Mouse (Mus musculus): ENCODE results near the gene Rhoc.

DNA sequence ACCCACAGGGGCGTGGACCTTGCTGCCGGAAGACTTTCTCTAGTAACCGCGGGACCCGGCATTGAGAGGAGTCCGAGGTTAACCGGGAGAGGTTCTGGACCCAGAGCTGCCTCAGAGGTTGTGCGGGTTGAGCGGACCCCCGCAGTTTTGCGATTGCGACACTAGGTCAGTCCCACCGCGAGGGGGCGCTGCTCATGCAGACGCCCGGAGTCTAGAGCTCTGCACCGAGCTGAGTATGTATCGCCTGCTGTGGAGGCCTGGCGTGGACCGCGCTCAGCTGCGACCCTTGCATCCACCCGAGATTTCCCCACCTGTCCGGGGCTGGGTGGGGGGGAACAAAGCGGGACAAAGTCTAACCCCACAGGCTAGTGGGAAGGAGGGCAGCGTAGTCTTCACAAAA is 29.8 kb upstream of the Rhoc start:
- TF ChIP-seq POLR2A (IDR thresholded peaks at IDR 0.05; ENCODE audit: borderline replicate concordance, insufficient read depth, low read length) (no peak), CTCF (IDR thresholded peaks at IDR 0.05; ENCODE audit: borderline replicate concordance, insufficient read depth, low read depth, low read length) (peak; percentile 69)
